Mouse (Mus musculus): Measurements from ENCODE around the gene Efnb2. TPM values are rescaled to one million over a fixed set of nuclear protein-coding genes. Genes with fewer than 3 reads are reported as not detected.

The Efnb2 gene
- polyA plus RNA-seq (2014; fragmentation: Illumina TruSeq; extraction: RNeasy Lipid Tissue Mini Kit (QIAGEN cat#74804); ENCODE audit: low read depth, low replicate concordance), result 1.6 TPM

GRCm38 (mm10) chr8:8661103-8661758, at the start of gene Efnb2:
TSS of gene Efnb2 (minus strand) at chr8:8661242.

GRCm38 (mm10) chr8:8690146-8691092, 29.4 kb upstream of the Efnb2 start, which contains the start of gene Arglu1:
TSS of gene Arglu1 (minus strand) at chr8:8690521.

Other genes with a start within 250 kb of the Efnb2 start
- 45.6 TPM for gene Arglu1, start 29.3 kb upstream of the Efnb2 start, polyA plus RNA-seq (2014; fragmentation: Illumina TruSeq; extraction: RNeasy Lipid Tissue Mini Kit (QIAGEN cat#74804); ENCODE audit: low read depth, low replicate concordance)